Mouse (Mus musculus) forebrain, embryonic 11.5 days (tissue): ENCODE measurements around the gene Macf1. TPM values are rescaled to one million over a fixed set of nuclear protein-coding genes. Genes with fewer than 3 reads are reported as not detected.
"Not testable (repeated sequence)": the region's sequence is repeated elsewhere in the genome, so short reads cannot be mapped to it uniquely, and the experiment has no call there.

Experiments used
- ATAC-seq: fragments of 200-750 bp; cut with Nextera tagmentation; replicated peaks from 2 replicates; pipeline ENCODE4 v1.8.0; 2017; ENCODE audit warnings: moderate TSS enrichment; ENCODE audit not compliant: low FRiP score
- DNase-seq: peaks from one replicate; pipeline ENCODE4 v3.0.0-alpha.2; 2017; ENCODE audit warnings: low spot score
- H3K27ac ChIP-seq: fragments of 300-500 bp; sonication (generic); 2 replicates; pipeline ENCODE4 v1.5.1; 2014; ENCODE audit warnings: low read depth, low read length
- H3K27me3 ChIP-seq: fragments of 300-500 bp; sonication (generic); 2 replicates; pipeline ENCODE4 v1.6.1; 2014; ENCODE audit warnings: mild to moderate bottlenecking, low read length, mixed read lengths; ENCODE audit not compliant: control insufficient read depth, insufficient read depth
- H3K36me3 ChIP-seq: fragments of 300-500 bp; sonication (generic); 2 replicates; pipeline ENCODE4 v1.6.1; 2014; ENCODE audit warnings: mild to moderate bottlenecking, low read length, moderate library complexity, mixed read lengths; ENCODE audit not compliant: control insufficient read depth, insufficient read depth
- H3K4me1 ChIP-seq: fragments of 300-500 bp; sonication (generic); replicated peaks from 2 replicates; pipeline ENCODE4 v1.6.1; 2014; ENCODE audit warnings: low read length, mixed read lengths; ENCODE audit not compliant: control insufficient read depth, insufficient read depth
- H3K4me2 ChIP-seq: fragments of 300-500 bp; sonication (generic); 2 replicates; pipeline ENCODE4 v1.6.1; 2014; ENCODE audit warnings: low read depth, mild to moderate bottlenecking, low read length, moderate library complexity, mixed read lengths; ENCODE audit not compliant: severe bottlenecking
- H3K4me3 ChIP-seq: fragments of 300-500 bp; sonication (generic); 2 replicates; pipeline ENCODE4 v1.5.1; 2014; ENCODE audit warnings: low read depth, low read length
- H3K9ac ChIP-seq: fragments of 300-500 bp; sonication (generic); 2 replicates; pipeline ENCODE4 v1.6.1; 2014; ENCODE audit warnings: low read length
- H3K9me3 ChIP-seq: fragments of 300-500 bp; sonication (generic); 2 replicates; pipeline ENCODE4 v1.6.1; 2016; ENCODE audit warnings: low read length, mixed read lengths; ENCODE audit not compliant: control insufficient read depth
- WGBS: fragments of 180-500 bp; shearing (Covaris S2); extraction: QIAGEN DNeasy Blood & Tissue Kit; methylation state at CpG from one replicate; pipeline ENCODE4 v1.1.7; 2014; 5-methylcytosine and 5-hydroxymethylcytosine counted together
- polyA plus RNA-seq: library from polyadenylated mRNA; unstranded; fragments of >200 nt; fragmentation: Nextera tagmentation; extraction: Ambion mirVana; gene quantifications from 2 replicates; pipeline ENCODE4 v1.2.1, GENCODE M21; 2014

Macf1 gene
- polyA plus RNA-seq, 1 experiment from 2014 or later = 88.8 TPM

GRCm38 (mm10) chr4:123353271-123353877 is 330.8 kb downstream of the Macf1 start:
- H3K9me3 ChIP-seq = no peaks in the 10 kb centered on the region
- no peaks in the 10 kb centered on the region for H3K4me1 ChIP-seq
- H3K9ac ChIP-seq = no peak overlapping the region
- H3K4me2 ChIP-seq = no peak overlapping the region
- H3K27me3 ChIP-seq = no peaks in the 10 kb centered on the region
- H3K27ac ChIP-seq = no peak overlapping the region
- H3K4me3 ChIP-seq = no peak overlapping the region
- no peak for ATAC-seq
- WGBS = 90% methylated on average over 10 of the region's 10 CpGs
- no peak for DNase-seq
- H3K36me3 ChIP-seq = peaks cover 12% of the 10 kb centered on the region; the same call in 1 of the 2 replicates

GRCm38 (mm10) chr4:123343471-123343789 is 340.7 kb downstream of the Macf1 start:
- Histone ChIP-seq H3K9me3 (no peaks in the 10 kb centered on the region), H3K4me3 (peak overlapping the region; percentile 49), H3K9ac (no peak overlapping the region), H3K27ac (no peak overlapping the region), H3K4me2 (peak overlapping the region; percentile 87), H3K27me3 (peaks cover 37% of the 10 kb centered on the region), H3K36me3 (no peaks in the 10 kb centered on the region; the same call in 1 of the 2 replicates), H3K4me1 (peaks cover 4% of the 10 kb centered on the region)
- ATAC-seq (no peak), DNase-seq (no peak)
- WGBS = 11% methylated on average over 6 of the region's 6 CpGs

GRCm38 (mm10) chr4:123342642-123343470 is 341.3 kb downstream of the Macf1 start, which contains the start of gene Bmp8a:
Bmp8a (minus strand) TSS chr4:123343252.
- H3K4me3 ChIP-seq = peak within 1 kb of the TSS; percentile 49
- H3K27me3 ChIP-seq = peaks cover 37% of the 10 kb centered on the region
- peak; percentile 89 for DNase-seq
- peak; percentile 93 for ATAC-seq
- peak within 1 kb of the TSS; percentile 87 for H3K4me2 ChIP-seq
- no peaks in the 10 kb centered on the region for H3K9me3 ChIP-seq
- H3K4me1 ChIP-seq = peaks cover 4% of the 10 kb centered on the region
- peak within 1 kb of the TSS; percentile 23; the same call in 1 of the 2 replicates for H3K9ac ChIP-seq
- no peaks in the 10 kb centered on the region; the same call in 1 of the 2 replicates for H3K36me3 ChIP-seq
- WGBS = under 1% methylated on average over 64 of the region's 65 CpGs
- no peak within 1 kb of the TSS for H3K27ac ChIP-seq

- no peak for DNase-seq
- Histone ChIP-seq H3K27ac (no peak overlapping the region), H3K9ac (peak overlapping the region; percentile 23; the same call in 1 of the 2 replicates), H3K36me3 (no peaks in the 10 kb centered on the region; the same call in 1 of the 2 replicates), H3K27me3 (peaks cover 37% of the 10 kb centered on the region), H3K4me3 (peak overlapping the region; percentile 49), H3K4me2 (peak overlapping the region; percentile 87), H3K4me1 (peaks cover 4% of the 10 kb centered on the region), H3K9me3 (no peaks in the 10 kb centered on the region)
- WGBS = 2% methylated on average over 43 of the region's 43 CpGs
- peak; percentile 49 for ATAC-seq
Observed at GRCm38 (mm10) chr4:123342091-123342641, 342.0 kb downstream of the Macf1 start.

GRCm38 (mm10) chr4:123340232-123340631 is 343.9 kb downstream of the Macf1 start:
- Histone ChIP-seq H3K4me3 (no peak overlapping the region), H3K36me3 (no peaks in the 10 kb centered on the region), H3K27ac (no peak overlapping the region), H3K9ac (no peak overlapping the region), H3K4me1 (peaks cover 4% of the 10 kb centered on the region), H3K9me3 (no peaks in the 10 kb centered on the region), H3K4me2 (no peak overlapping the region), H3K27me3 (peaks cover 37% of the 10 kb centered on the region)
- 71% methylated on average over 5 of the region's 5 CpGs for WGBS
- ATAC-seq (no peak), DNase-seq (no peak)

- WGBS = 88% methylated on average over 4 of the region's 4 CpGs
- no peak overlapping the region for H3K9ac ChIP-seq
Observed at GRCm38 (mm10) chr4:123337693-123338092, 346.5 kb downstream of the Macf1 start.

GRCm38 (mm10) chr4:123335796-123336585 is 348.2 kb downstream of the Macf1 start:
- Histone ChIP-seq H3K4me2 (no peak overlapping the region), H3K27ac (no peak overlapping the region), H3K4me1 (no peaks in the 10 kb centered on the region), H3K36me3 (no peaks in the 10 kb centered on the region), H3K9ac (no peak overlapping the region), H3K9me3 (no peaks in the 10 kb centered on the region; the same call in 1 of the 2 replicates), H3K27me3 (peaks cover 8% of the 10 kb centered on the region; the same call in 1 of the 2 replicates), H3K4me3 (no peak overlapping the region)
- no peak for DNase-seq
- 71% methylated on average over 14 of the region's 14 CpGs for WGBS
- ATAC-seq = no peak

More at GRCm38 (mm10) chr4:123337693-123338092, 346.5 kb downstream of the Macf1 start:
- peaks cover 24% of the 10 kb centered on the region for H3K27me3 ChIP-seq
- no peaks in the 10 kb centered on the region for H3K36me3 ChIP-seq
- H3K27ac ChIP-seq = no peak overlapping the region
- ATAC-seq = no peak
- no peak overlapping the region for H3K4me2 ChIP-seq
- peaks cover 4% of the 10 kb centered on the region; the same call in 1 of the 2 replicates for H3K4me1 ChIP-seq
- H3K4me3 ChIP-seq = no peak overlapping the region
- no peaks in the 10 kb centered on the region; the same call in 1 of the 2 replicates for H3K9me3 ChIP-seq
- DNase-seq = no peak

- not testable (repeated sequence) for H3K27ac ChIP-seq, H3K9me3 ChIP-seq, H3K4me2 ChIP-seq, H3K9ac ChIP-seq, H3K4me3 ChIP-seq, H3K36me3 ChIP-seq, DNase-seq, ATAC-seq, H3K27me3 ChIP-seq, H3K4me1 ChIP-seq
- WGBS = 82% methylated on average over 10 of the region's 10 CpGs
Observed at GRCm38 (mm10) chr4:123335244-123335643, 348.9 kb downstream of the Macf1 start.
